Mouse (Mus musculus) embryonic facial prominence, embryonic 15.5 days (tissue): Measurements from ENCODE around the gene Il18bp. TPM values are rescaled to one million over a fixed set of nuclear protein-coding genes. Genes with fewer than 3 reads are reported as not detected.
A peak's percentile ranks its signal among the peaks of the same experiment; 100 is the strongest.

Experiments
- ATAC-seq: fragments of 200-750 bp; cut with Nextera tagmentation; 2 replicates; pipeline ENCODE4 v1.8.0; 2017; ENCODE audit warnings: low read depth, moderate TSS enrichment; ENCODE audit not compliant: insufficient number of reproducible peaks, low FRiP score, low TSS enrichment
- H3K27ac ChIP-seq: fragments of 300-500 bp; sonication (generic); replicated peaks from 2 replicates; pipeline ENCODE4 v1.5.1; 2015; ENCODE audit warnings: mild to moderate bottlenecking, inconsistent platforms
- H3K27me3 ChIP-seq: fragments of 300-500 bp; sonication (generic); 2 replicates; pipeline ENCODE4 v1.6.1; 2015; ENCODE audit warnings: inconsistent platforms
- H3K36me3 ChIP-seq: fragments of 300-500 bp; sonication (generic); 2 replicates; pipeline ENCODE4 v1.6.1; 2015; ENCODE audit warnings: mild to moderate bottlenecking, inconsistent platforms
- H3K4me1 ChIP-seq: fragments of 300-500 bp; sonication (generic); 2 replicates; pipeline ENCODE4 v1.6.1; 2015; ENCODE audit warnings: inconsistent platforms
- H3K4me2 ChIP-seq: fragments of 300-500 bp; sonication (generic); replicated peaks from 2 replicates; pipeline ENCODE4 v1.6.1; 2015; ENCODE audit warnings: mild to moderate bottlenecking, inconsistent platforms
- H3K4me3 ChIP-seq: fragments of 300-500 bp; sonication (generic); replicated peaks from 2 replicates; pipeline ENCODE4 v1.5.1; 2015; ENCODE audit warnings: mild to moderate bottlenecking, inconsistent platforms
- H3K9ac ChIP-seq: fragments of 300-500 bp; sonication (generic); 2 replicates; pipeline ENCODE4 v1.6.1; 2015; ENCODE audit warnings: inconsistent platforms
- H3K9me3 ChIP-seq: fragments of 300-500 bp; sonication (generic); replicated peaks from 2 replicates; pipeline ENCODE4 v1.6.1; 2016; ENCODE audit warnings: inconsistent platforms
- WGBS: fragments of 180-500 bp; shearing (Covaris S2); methylation state at CpG from one replicate; pipeline ENCODE4 v1.1.7; 2015; 5-methylcytosine and 5-hydroxymethylcytosine counted together
- polyA plus RNA-seq: library from polyadenylated mRNA; unstranded; fragments of >200 nt; fragmentation: Nextera tagmentation; extraction: Ambion mirVana; gene quantifications from 2 replicates; pipeline ENCODE4 v1.2.1, GENCODE M21; 2015

The Il18bp gene
- polyA plus RNA-seq, 1 experiment from 2014 or later = 2.5 TPM

GRCm38 (mm10) chr7:101970821-101971461 is 47.5 kb downstream of the Il18bp start:
- Histone ChIP-seq H3K4me1 (peaks cover 53% of the 10 kb centered on the region), H3K9me3 (no peaks in the 10 kb centered on the region), H3K27me3 (no peaks in the 10 kb centered on the region), H3K9ac (peak overlapping the region; percentile 57), H3K4me2 (peak overlapping the region; percentile 76), H3K27ac (peak overlapping the region; percentile 99), H3K4me3 (peak overlapping the region; percentile 74), H3K36me3 (no peaks in the 10 kb centered on the region)
- peak; percentile 59 for ATAC-seq
- WGBS = under 1% methylated on average over 19 of the region's 19 CpGs

DNA sequence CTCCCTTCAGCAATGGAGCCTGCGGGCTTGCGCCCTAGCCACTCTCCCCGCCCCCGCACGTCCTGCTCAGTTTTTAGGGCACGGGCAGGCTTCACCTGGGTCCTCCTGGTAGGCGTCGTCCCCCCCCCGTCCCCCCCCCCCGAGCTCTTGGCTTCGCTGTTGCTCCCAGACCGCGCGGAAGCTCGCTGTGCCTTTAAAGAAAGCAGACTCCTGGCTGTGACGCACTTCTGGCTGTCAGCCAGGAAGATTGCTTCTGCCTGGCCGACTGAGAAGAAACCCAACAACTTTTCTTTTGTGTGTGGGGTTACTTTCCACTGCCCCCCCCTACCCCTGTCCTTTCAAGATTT is 48.1 kb downstream of the Il18bp start:
- H3K9ac ChIP-seq = peak overlapping the region; percentile 64
- peak overlapping the region; percentile 74 for H3K4me3 ChIP-seq
- peak overlapping the region; percentile 76 for H3K4me2 ChIP-seq
- H3K27ac ChIP-seq = peak overlapping the region; percentile 99
- WGBS = 0% methylated on average over 13 of the region's 17 CpGs
- H3K9me3 ChIP-seq = no peaks in the 10 kb centered on the region
- ATAC-seq = peak; percentile 68
- H3K27me3 ChIP-seq = no peaks in the 10 kb centered on the region
- H3K4me1 ChIP-seq = peaks cover 52% of the 10 kb centered on the region
- H3K36me3 ChIP-seq = no peaks in the 10 kb centered on the region

- Histone ChIP-seq H3K4me2 (peak overlapping the region; percentile 76), H3K9me3 (no peaks in the 10 kb centered on the region), H3K4me3 (peak overlapping the region; percentile 74), H3K9ac (peak overlapping the region; percentile 64), H3K4me1 (peaks cover 47% of the 10 kb centered on the region), H3K36me3 (no peaks in the 10 kb centered on the region), H3K27ac (peak overlapping the region; percentile 99), H3K27me3 (no peaks in the 10 kb centered on the region)
- under 1% methylated on average over 53 of the region's 53 CpGs for WGBS
- ATAC-seq = peak; percentile 92
Measured at GRCm38 (mm10) chr7:101969694-101970428, 48.6 kb downstream of the Il18bp start.

- H3K4me2 ChIP-seq = no peak overlapping the region
- no peak overlapping the region for H3K9ac ChIP-seq
- peak overlapping the region; percentile 99 for H3K27ac ChIP-seq
- ATAC-seq = no peak
- no peaks in the 10 kb centered on the region for H3K36me3 ChIP-seq
- H3K4me3 ChIP-seq = no peak overlapping the region; the same call in 1 of the 2 replicates
- peaks cover 36% of the 10 kb centered on the region for H3K4me1 ChIP-seq
- no peaks in the 10 kb centered on the region for H3K27me3 ChIP-seq
- WGBS = 50% methylated on average over 2 of the region's 2 CpGs
- no peaks in the 10 kb centered on the region for H3K9me3 ChIP-seq
Measured at GRCm38 (mm10) chr7:101968751-101969150, 49.7 kb downstream of the Il18bp start.

- Histone ChIP-seq H3K9me3 (no peaks in the 10 kb centered on the region), H3K27ac (no peak overlapping the region), H3K27me3 (no peaks in the 10 kb centered on the region), H3K4me1 (peaks cover 23% of the 10 kb centered on the region), H3K4me2 (no peak overlapping the region), H3K36me3 (no peaks in the 10 kb centered on the region), H3K9ac (no peak overlapping the region), H3K4me3 (no peak overlapping the region)
- no peak for ATAC-seq
- 85% methylated on average over 1 of the region's 1 CpGs for WGBS
Measured at GRCm38 (mm10) chr7:101967256-101967655, 51.2 kb downstream of the Il18bp start.

DNA sequence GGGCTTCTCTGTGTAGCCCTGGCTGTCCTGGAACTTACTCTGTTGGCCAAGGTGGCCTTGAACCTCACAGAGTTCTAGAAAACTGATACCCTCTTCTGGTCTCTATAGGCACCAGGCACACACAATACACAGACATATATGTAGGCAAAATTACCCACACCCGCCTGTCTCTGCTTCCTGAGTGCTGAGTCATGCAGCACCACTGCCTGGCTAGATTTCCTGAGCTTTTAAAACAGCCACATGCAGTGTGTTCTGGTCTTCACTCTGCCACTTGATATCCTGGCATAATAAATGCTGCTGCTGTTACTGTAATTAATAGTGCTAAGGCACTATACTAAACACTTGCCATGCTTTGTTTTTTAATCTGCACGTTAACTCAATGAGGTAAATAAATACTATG is 52.9 kb downstream of the Il18bp start:
- Histone ChIP-seq H3K9ac (no peak overlapping the region), H3K4me2 (no peak overlapping the region), H3K27me3 (no peaks in the 10 kb centered on the region), H3K4me1 (peaks cover 11% of the 10 kb centered on the region), H3K4me3 (no peak overlapping the region), H3K36me3 (no peaks in the 10 kb centered on the region), H3K27ac (no peak overlapping the region), H3K9me3 (no peaks in the 10 kb centered on the region)
- no peak for ATAC-seq
- 62% methylated on average over 2 of the region's 2 CpGs for WGBS

Other genes starting within 250 kb of the Il18bp start
- gene Phox2a, start 200.4 kb downstream of the Il18bp start, polyA plus RNA-seq = 0.34 and 0.45 TPM in 2 replicates
- gene Inppl1, start 180.5 kb downstream of the Il18bp start, polyA plus RNA-seq = 48.0 and 57.4 TPM in 2 replicates
- 3.5 and 4.2 TPM in 2 replicates for gene Folr2, start 161.5 kb downstream of the Il18bp start, polyA plus RNA-seq
- 56.6 and 61.0 TPM in 2 replicates for gene Anapc15, start 155.0 kb downstream of the Il18bp start, polyA plus RNA-seq
- 0.35 and 0.81 TPM in 2 replicates for gene Folr1, start 147.9 kb downstream of the Il18bp start, polyA plus RNA-seq
- gene Lamtor1, start 112.8 kb downstream of the Il18bp start, polyA plus RNA-seq = 164 and 166 TPM in 2 replicates
- 0.29 and 0.45 TPM in 2 replicates for gene Tomt, start 112.3 kb downstream of the Il18bp start, polyA plus RNA-seq
- gene Lrrc51, start 84.8 kb downstream of the Il18bp start, polyA plus RNA-seq = 22.0 and 29.2 TPM in 2 replicates
- gene Numa1, start 84.6 kb downstream of the Il18bp start, polyA plus RNA-seq = 72.8 and 73.7 TPM in 2 replicates
- 28.6 and 29.5 TPM in 2 replicates for gene Rnf121, start 46.8 kb upstream of the Il18bp start, polyA plus RNA-seq
- gene Xndc1, start 46.8 kb upstream of the Il18bp start, polyA plus RNA-seq = 31.6 and 37.4 TPM in 2 replicates
- 1.8 and 2.0 TPM in 2 replicates for gene Xntrpc, start 47.0 kb upstream of the Il18bp start, polyA plus RNA-seq
- gene Trpc2, start 64.4 kb upstream of the Il18bp start, polyA plus RNA-seq = 0.13 and 0.29 TPM in 2 replicates
- gene Art1, start 83.1 kb upstream of the Il18bp start, polyA plus RNA-seq = 13.2 and 19.4 TPM in 2 replicates
- gene Art5, start 90.8 kb upstream of the Il18bp start, polyA plus RNA-seq = 3.5 and 3.9 TPM in 2 replicates
- 0.25 and 0.57 TPM in 2 replicates for gene Chrna10, start 98.1 kb upstream of the Il18bp start, polyA plus RNA-seq
- gene Nup98, start 191.5 kb upstream of the Il18bp start, polyA plus RNA-seq = 29.4 and 31.8 TPM in 2 replicates
- 94.2 and 94.5 TPM in 2 replicates for gene Pgap2, start 191.5 kb upstream of the Il18bp start, polyA plus RNA-seq
- gene Rhog, start 237.4 kb upstream of the Il18bp start, polyA plus RNA-seq = 69.9 and 70.3 TPM in 2 replicates
- 39.9 and 42.1 TPM in 2 replicates for gene Stim1, start 249.1 kb upstream of the Il18bp start, polyA plus RNA-seq